Mouse (Mus musculus) bone marrow macrophage, adult 2 months (primary cell): ENCODE measurements around the gene Cep57.

Experiments used
- CTCF ChIP-seq: IDR thresholded peaks from 2 replicates; pipeline ENCODE4 v1.5.1; 2012; ENCODE audit warnings: low read depth, mild to moderate bottlenecking, low read length, moderate library complexity
- POLR2A ChIP-seq: IDR thresholded peaks from 2 replicates; pipeline ENCODE4 v1.6.1; 2012; ENCODE audit warnings: mild to moderate bottlenecking, low read depth, low read length, borderline replicate concordance

- TF ChIP-seq CTCF (no peak), POLR2A (no peak)
These were observed 47.5 kb upstream of the Cep57 start for GRCm38 (mm10) chr9:13874359-13874758.
